Mouse (Mus musculus): ENCODE data around the gene Fbxw8.

GRCm38 (mm10) chr5:118039241-118039668, 116.0 kb downstream of the Fbxw8 start:
- TF ChIP-seq POLR2A (IDR thresholded peaks at IDR 0.05; ENCODE audit: extremely low read depth, insufficient read depth, low read length) (no peak), CTCF (IDR thresholded peaks at IDR 0.05; ENCODE audit: low read depth, low read length) (no peak)
